Mouse (Mus musculus) bone marrow, adult 2 months (tissue): ENCODE measurements around the gene Cacna1e. TPM values are rescaled to one million over a fixed set of nuclear protein-coding genes. Genes with fewer than 3 reads are reported as not detected.

Experiments used
- H3K27ac ChIP-seq: fragments of 200-500 bp; 2 replicates; pipeline ENCODE4 v1.5.1; 2012; ENCODE audit warnings: low read depth, mild to moderate bottlenecking, control low read depth, inconsistent platforms, low read length; ENCODE audit not compliant: control insufficient read depth, poor library complexity, insufficient read depth
- H3K4me1 ChIP-seq: fragments of 200-500 bp; 2 replicates; pipeline ENCODE4 v1.6.1; 2011; ENCODE audit warnings: low read length; ENCODE audit not compliant: control insufficient read depth, insufficient read depth
- H3K4me3 ChIP-seq: fragments of 200-500 bp; replicated peaks from 2 replicates; pipeline ENCODE3; 2011; ENCODE audit warnings: mild to moderate bottlenecking, low read depth, low read length, control low read depth; ENCODE audit not compliant: control insufficient read depth
- CTCF ChIP-seq: fragments of 200-500 bp; IDR thresholded peaks from 2 replicates; pipeline ENCODE4 v1.5.1; 2011; ENCODE audit warnings: low read length, control low read depth; ENCODE audit not compliant: control insufficient read depth, insufficient read depth
- POLR2A ChIP-seq: fragments of 200-500 bp; IDR thresholded peaks from 2 replicates; pipeline ENCODE4 v1.6.1; 2011; ENCODE audit warnings: low read depth, mild to moderate bottlenecking, control low read depth, low read length, borderline replicate concordance; ENCODE audit not compliant: control insufficient read depth
- WGBS: fragments of 180-500 bp; shearing (Covaris S2); methylation state at CpG from one replicate; pipeline ENCODE4 v1.1.7; 2018; 5-methylcytosine and 5-hydroxymethylcytosine counted together
- polyA plus RNA-seq: library from polyadenylated mRNA; stranded (reverse); fragments of >200 nt; gene quantifications from 2 replicates; pipeline ENCODE4 v1.2.4, GENCODE M21; 2011; ENCODE audit warnings: low replicate concordance; ENCODE audit not compliant: missing spikeins, insufficient read depth, insufficient read length

Gene Cacna1e
- 3.9 and 13.6 TPM in 2 replicates for polyA plus RNA-seq

DNA sequence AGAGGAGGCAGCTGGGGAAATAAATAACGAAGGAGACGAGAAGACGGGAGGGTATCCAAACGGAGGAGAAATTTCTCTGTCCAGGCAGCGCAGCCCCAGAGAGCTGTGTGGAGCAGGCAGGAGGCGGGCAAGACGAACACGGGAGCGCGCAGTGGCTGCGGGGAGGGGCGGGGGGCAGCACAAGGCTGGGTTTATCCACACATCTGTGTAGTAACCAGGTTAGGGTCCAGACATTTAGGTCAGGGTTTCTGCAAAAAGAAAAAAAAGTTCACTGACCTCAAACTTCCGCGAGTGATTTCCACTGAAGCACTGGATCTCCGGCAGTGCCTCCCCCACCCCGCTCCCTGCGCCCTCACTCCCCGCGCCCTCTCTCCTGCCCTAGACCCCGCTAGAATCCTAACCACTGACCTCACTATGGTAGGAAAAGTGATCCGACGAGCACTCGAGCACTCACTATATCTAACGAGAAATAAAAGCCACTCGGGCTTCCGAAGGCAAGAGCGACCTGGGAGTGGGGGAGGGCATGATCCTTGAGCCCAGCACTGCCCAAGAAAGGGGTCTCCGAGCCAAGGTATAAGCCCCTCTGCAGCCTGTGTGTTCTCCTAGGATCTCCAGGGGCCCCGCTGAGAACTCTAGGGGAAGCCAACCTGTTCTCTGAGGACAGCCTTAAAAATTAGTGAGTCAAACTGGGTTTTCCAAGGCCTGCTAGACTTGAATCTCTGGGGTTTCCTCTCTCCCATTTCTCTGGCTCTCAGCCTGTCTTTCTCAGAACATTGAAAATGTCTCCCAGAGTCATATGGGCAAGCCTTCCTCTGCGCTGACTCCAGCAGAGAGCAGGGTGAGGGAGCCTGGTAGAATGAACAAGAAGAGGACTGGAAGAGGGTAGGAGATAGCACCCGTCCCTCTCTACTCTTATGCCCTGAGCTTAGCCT, at the start of gene Cacna1e:
Gene Cacna1e, minus strand, starts transcription at position 227 of the 932 bp plus-strand sequence.
- 14% methylated on average over 31 of the region's 31 CpGs for WGBS

DNA sequence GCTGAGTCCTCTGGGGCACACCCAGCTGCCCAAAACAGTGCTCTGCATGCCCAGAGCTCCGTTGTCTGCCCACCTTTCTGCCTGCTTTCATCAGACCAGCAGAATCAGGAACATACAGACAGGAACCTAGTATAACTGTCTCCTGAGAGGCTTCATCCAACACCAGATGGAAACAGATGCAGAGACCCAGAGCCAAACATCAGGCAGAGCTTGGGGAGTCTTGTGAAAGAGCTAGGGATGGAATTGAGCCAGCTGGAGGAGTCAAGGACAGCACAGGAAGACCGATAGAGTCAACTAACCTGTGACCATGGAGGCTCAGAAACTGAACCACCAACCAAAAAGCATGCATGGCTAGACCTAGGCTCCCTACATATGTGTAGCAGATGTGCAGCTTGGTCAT, 34.1 kb upstream of the Cacna1e start:
- H3K4me3 ChIP-seq, result no peak overlapping the region
- TF ChIP-seq CTCF, result no peak
- no peak for TF ChIP-seq POLR2A
- no peak overlapping the region for H3K27ac ChIP-seq
- WGBS, result 58% methylated on average over 2 of the region's 2 CpGs
- no peaks in the 10 kb centered on the region for H3K4me1 ChIP-seq

More for the DNA sequence above, at the start of gene Cacna1e:
- no peak within 1 kb of the TSS for H3K27ac ChIP-seq
- H3K4me3 ChIP-seq, result peak within 1 kb of the TSS; percentile 21
- no peaks in the 10 kb centered on the region for H3K4me1 ChIP-seq
- no peak for TF ChIP-seq CTCF
- TF ChIP-seq POLR2A, result no peak

DNA sequence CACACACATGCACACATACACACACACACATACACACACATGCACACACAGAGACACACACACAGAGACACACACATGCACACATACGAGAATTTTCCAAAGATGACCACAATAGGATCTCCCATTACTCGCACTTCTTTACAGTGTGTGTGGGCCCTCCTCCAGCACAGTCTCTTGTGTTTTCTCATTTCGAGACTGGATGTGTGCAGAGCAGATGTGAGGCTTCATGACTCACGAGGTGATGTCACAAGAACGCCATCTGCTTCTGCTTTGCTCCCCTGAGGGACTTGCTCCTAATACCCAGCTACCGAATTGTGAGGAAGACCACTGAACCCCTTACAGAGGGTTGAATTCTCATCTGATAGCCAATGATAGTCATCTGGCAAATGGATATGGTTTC, 33.1 kb upstream of the Cacna1e start:
- WGBS, result 76% methylated on average over 6 of the region's 6 CpGs

DNA sequence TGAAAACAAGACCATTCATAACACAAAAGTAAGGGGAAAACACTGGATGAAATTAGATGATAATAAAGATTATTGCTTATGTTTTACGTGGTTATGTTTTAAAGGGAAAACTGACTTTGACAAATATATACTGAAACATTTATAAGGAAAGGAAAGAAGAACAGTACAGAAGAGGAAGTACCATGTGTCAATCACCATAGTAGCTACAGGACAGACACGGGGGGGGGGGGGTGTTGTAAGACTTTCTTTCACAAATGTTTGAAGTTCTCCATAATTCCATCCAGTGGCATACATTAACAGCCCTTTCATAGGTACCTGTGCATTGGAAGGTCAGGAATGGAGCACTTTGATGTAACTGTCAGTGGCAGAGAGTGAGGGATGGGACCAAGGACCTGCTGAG, 25.3 kb upstream of the Cacna1e start:
- 14% methylated on average over 2 of the region's 2 CpGs for WGBS
- no peaks in the 10 kb centered on the region; the same call in 1 of the 2 replicates for H3K4me1 ChIP-seq
- TF ChIP-seq POLR2A, result no peak
- TF ChIP-seq CTCF, result no peak
- no peak overlapping the region for H3K27ac ChIP-seq
- H3K4me3 ChIP-seq, result no peak overlapping the region

More for the DNA sequence above, 33.1 kb upstream of the Cacna1e start:
- H3K4me1 ChIP-seq, result no peaks in the 10 kb centered on the region
- H3K27ac ChIP-seq, result no peak overlapping the region
- no peak overlapping the region for H3K4me3 ChIP-seq
- TF ChIP-seq POLR2A, result no peak
- TF ChIP-seq CTCF, result no peak

DNA sequence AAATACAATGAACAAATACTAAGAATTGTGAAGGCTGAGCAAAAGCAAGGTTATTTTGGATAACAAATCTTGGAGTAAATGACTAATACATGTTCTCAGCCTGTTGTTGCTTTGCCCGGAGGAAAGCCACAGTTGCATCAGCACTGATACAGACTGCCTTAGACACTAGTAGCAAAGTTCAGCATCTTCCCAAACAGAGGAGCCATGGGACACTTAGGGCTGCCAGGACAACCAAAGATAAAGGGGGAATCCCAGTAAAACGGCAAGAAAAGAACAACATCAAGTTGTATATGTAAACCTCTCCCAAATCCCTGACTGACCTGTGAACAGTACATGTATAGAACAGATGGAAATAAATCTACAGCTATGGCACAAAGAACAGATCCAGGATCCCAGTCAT, 13.1 kb upstream of the Cacna1e start:
- Histone ChIP-seq H3K4me3 (no peak overlapping the region), H3K4me1 (no peaks in the 10 kb centered on the region), H3K27ac (no peak overlapping the region)
- 81% methylated on average over 2 of the region's 2 CpGs for WGBS
- no peak for TF ChIP-seq POLR2A
- no peak for TF ChIP-seq CTCF

DNA sequence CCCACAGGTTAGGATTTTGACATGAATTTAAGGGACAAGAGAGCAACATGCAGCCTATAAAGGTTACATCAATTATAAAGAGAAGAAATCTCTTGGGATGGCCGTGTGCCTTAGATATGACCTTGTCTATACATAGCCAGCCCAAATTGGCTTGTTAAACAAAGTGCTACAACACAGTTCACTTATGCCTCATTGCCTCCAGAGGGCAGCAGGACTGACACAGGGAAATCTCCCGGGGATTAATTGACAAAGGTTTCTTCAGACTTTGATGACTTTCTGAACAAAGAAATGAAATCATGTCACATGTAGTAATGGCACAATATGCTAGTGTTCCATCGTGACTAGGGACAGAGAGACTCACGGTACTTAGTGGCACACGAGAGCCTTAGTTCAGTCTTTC, 5.9 kb upstream of the Cacna1e start:
- Histone ChIP-seq H3K27ac (no peak overlapping the region), H3K4me1 (no peaks in the 10 kb centered on the region), H3K4me3 (no peak overlapping the region)
- 67% methylated on average over 5 of the region's 5 CpGs for WGBS
- TF ChIP-seq POLR2A, result no peak
- TF ChIP-seq CTCF, result no peak

DNA sequence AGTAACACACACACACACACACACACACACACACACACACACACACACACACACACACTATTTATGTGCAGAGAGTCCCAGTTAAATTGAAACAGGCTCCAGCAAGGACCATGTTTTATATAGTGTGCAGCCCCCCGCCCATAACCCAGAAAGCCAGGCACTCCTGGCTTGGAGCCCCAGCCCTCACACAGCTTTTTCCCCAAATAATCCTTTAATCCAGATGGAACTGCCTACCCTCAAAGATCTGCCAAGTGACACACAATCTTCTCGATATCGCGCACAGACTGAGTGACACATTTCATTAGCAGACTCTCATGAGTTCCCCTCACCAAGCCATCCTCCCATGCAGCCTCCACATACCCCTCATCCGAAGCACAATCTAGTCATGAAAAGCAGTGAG, 4.2 kb upstream of the Cacna1e start:
- Histone ChIP-seq H3K4me3 (no peak overlapping the region), H3K27ac (no peak overlapping the region), H3K4me1 (no peaks in the 10 kb centered on the region)
- WGBS, result 80% methylated on average over 5 of the region's 5 CpGs
- TF ChIP-seq POLR2A, result no peak
- no peak for TF ChIP-seq CTCF

DNA sequence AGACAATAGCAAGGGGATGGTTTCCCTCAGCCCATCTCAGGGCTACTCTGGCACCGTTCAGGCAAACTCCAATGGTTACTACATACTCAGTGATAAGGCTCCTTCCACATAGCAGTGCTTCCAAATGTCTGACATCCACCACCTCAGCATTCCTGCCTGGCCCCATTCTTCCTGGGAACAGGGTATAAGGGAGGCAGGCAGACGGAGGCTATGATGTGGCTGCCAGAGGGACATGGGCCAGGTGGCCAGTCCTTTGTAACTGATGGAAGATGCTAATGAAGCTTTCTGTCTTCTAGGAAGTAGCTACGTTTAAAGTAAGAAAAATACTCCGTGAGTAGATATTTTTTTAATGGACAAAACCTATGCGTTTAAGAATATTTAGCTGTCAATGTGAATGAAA, 3.7 kb upstream of the Cacna1e start:
- H3K27ac ChIP-seq, result no peak overlapping the region
- TF ChIP-seq POLR2A, result no peak
- no peak for TF ChIP-seq CTCF
- no peaks in the 10 kb centered on the region for H3K4me1 ChIP-seq
- no peak overlapping the region for H3K4me3 ChIP-seq
- WGBS, result 75% methylated on average over 5 of the region's 5 CpGs

DNA sequence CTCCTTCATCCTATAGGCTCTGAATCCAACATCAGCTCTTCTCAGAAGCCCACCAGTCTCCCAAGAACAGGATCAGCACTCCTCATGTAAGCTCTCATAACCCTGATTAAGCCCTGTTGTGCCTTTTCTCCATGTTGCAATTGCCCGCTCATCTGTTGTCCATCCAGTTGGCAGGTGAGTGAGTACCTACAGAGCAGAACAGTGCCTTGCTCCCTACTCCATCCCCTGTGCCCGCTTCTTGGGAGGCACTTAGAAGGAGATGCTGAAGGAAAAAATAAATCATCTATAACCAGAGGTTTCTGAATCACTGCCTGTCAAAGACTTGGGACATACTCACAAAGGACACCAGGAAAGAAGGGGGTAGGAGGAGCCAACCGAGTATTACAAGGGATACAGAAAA, 3.2 kb upstream of the Cacna1e start:
- no peak for TF ChIP-seq CTCF
- TF ChIP-seq POLR2A, result no peak
- Histone ChIP-seq H3K4me1 (no peaks in the 10 kb centered on the region), H3K27ac (no peak overlapping the region), H3K4me3 (no peak overlapping the region)
- WGBS, result 72% methylated on average over 3 of the region's 3 CpGs
